Mouse (Mus musculus): ENCODE data around the gene Acin1. TPM values are rescaled to one million over a fixed set of nuclear protein-coding genes. Genes with fewer than 3 reads are reported as not detected.
A peak's percentile ranks its signal among the peaks of the same experiment; 100 is the strongest.
"Not testable (repeated sequence)": the region's sequence is repeated elsewhere in the genome, so short reads cannot be mapped to it uniquely, and the experiment has no call there.

Acin1 gene
- polyA plus RNA-seq, 1 experiment from 2014 or later, result 113 TPM

DNA sequence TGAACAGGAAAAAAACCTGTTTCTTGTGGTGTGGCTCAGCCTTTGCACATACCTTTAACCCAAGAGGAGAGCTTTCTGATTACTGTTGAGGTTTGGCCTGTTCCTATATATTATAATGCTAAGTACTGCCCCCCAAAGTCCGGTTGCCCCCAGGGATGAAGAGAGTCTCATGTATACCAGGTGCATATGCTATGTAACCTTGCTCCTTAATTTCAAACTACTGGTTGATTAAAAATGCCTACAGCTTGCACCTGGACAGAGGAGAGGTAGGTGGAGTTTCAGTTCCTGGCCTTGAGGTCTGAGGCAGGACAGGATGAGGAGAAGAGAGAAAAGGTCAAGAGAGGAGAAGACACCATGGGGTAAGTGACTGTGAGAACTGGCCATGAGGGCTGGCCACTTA is 65.6 kb downstream of the Acin1 start, which contains the start of gene Psmb11:
Psmb11 (plus strand) TSS at position 301 of the 400 bp plus-strand sequence.
- Histone ChIP-seq H3K4me3 (replicated peaks) (no peak within 1 kb of the TSS), H3K27ac (replicated peaks) (no peak within 1 kb of the TSS), H3K4me1 (peaks cover 11% of the 10 kb centered on the region), H3K9me3 (replicated peaks) (no peaks in the 10 kb centered on the region), H3K4me2 (no peak within 1 kb of the TSS), H3K27me3 (replicated peaks) (no peaks in the 10 kb centered on the region), H3K36me3 (peaks cover 4% of the 10 kb centered on the region; the same call in 1 of the 2 replicates), H3K9ac (replicated peaks) (no peak within 1 kb of the TSS)
- no peak for ATAC-seq (ENCODE audit: low FRiP score)
- WGBS, result 87% methylated on average over 1 of the region's 1 CpGs

DNA sequence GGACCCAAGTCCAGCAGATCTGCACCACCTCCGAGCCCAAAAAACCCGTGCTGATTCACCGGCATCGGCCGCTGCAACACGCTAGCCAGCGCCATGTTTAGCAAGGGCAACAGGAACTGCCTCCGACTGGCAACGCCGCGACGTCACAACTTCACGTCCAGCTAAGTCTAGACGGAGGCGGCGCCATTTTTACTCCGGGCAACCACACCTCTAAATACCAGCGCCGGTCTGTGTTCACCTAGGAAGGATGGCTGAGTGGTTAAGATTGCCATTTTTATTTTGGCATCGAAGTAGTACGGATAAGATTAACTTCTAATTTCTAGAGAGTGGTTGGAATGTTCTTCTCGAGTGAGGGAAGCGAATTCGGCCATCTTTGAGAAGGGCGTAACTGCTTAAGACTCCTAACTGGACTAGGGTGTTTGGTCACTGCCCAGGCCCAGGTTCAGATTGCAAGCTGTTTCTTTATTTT is 68.8 kb downstream of the Acin1 start, which contains the start of gene Psmb5:
Psmb5 (minus strand) TSS at position 126 of the 469 bp plus-strand sequence.
- under 1% methylated on average over 25 of the region's 25 CpGs for WGBS
- Histone ChIP-seq H3K27ac (replicated peaks) (peak within 1 kb of the TSS; percentile 85), H3K36me3 (peaks cover 24% of the 10 kb centered on the region), H3K9me3 (replicated peaks) (no peaks in the 10 kb centered on the region), H3K27me3 (replicated peaks) (no peaks in the 10 kb centered on the region), H3K4me2 (peak within 1 kb of the TSS; percentile 73), H3K4me3 (replicated peaks) (peak within 1 kb of the TSS; percentile 81), H3K4me1 (peaks cover 26% of the 10 kb centered on the region), H3K9ac (replicated peaks) (peak within 1 kb of the TSS; percentile 80)
- ATAC-seq (ENCODE audit: low FRiP score), result peak; percentile 92

- Histone ChIP-seq H3K9me3 (replicated peaks) (no peaks in the 10 kb centered on the region), H3K4me1 (peaks cover 26% of the 10 kb centered on the region), H3K27me3 (replicated peaks) (no peaks in the 10 kb centered on the region), H3K36me3 (peaks cover 29% of the 10 kb centered on the region), H3K9ac (replicated peaks) (peak overlapping the region; percentile 80), H3K4me2 (peak overlapping the region; percentile 73), H3K27ac (replicated peaks) (peak overlapping the region; percentile 85), H3K4me3 (replicated peaks) (peak overlapping the region; percentile 81)
- peak; percentile 72 for ATAC-seq (ENCODE audit: low FRiP score)
- 2% methylated on average over 37 of the region's 38 CpGs for WGBS
Observed at GRCm38 (mm10) chr14:54617152-54617896, 69.4 kb downstream of the Acin1 start.

- 90% methylated on average over 16 of the region's 16 CpGs for WGBS
- no peak overlapping the region for H3K27ac ChIP-seq (replicated peaks)
- H3K9me3 ChIP-seq (replicated peaks), result no peaks in the 10 kb centered on the region
- H3K9ac ChIP-seq (replicated peaks), result no peak overlapping the region
- peaks cover 26% of the 10 kb centered on the region for H3K4me1 ChIP-seq
- peak overlapping the region; percentile 73 for H3K4me2 ChIP-seq
- H3K27me3 ChIP-seq (replicated peaks), result no peaks in the 10 kb centered on the region
- H3K4me3 ChIP-seq (replicated peaks), result peak overlapping the region; percentile 81; the same call in 1 of the 2 replicates
- H3K36me3 ChIP-seq, result peaks cover 32% of the 10 kb centered on the region
- no peak for ATAC-seq (ENCODE audit: low FRiP score)
Observed at GRCm38 (mm10) chr14:54616226-54616825, 70.4 kb downstream of the Acin1 start.

- not testable (repeated sequence) for H3K9ac ChIP-seq (replicated peaks); H3K27me3 ChIP-seq (replicated peaks); H3K4me2 ChIP-seq; H3K27ac ChIP-seq (replicated peaks); H3K9me3 ChIP-seq (replicated peaks); H3K4me3 ChIP-seq (replicated peaks); ATAC-seq (ENCODE audit: low FRiP score)
- Histone ChIP-seq H3K36me3 (peaks cover 36% of the 10 kb centered on the region), H3K4me1 (peaks cover 26% of the 10 kb centered on the region)
- WGBS, result 94% methylated on average over 16 of the region's 16 CpGs
Observed at GRCm38 (mm10) chr14:54614130-54614529, 72.6 kb downstream of the Acin1 start.

- Histone ChIP-seq H3K4me1 (peaks cover 14% of the 10 kb centered on the region), H3K9ac (replicated peaks) (no peak overlapping the region), H3K4me3 (replicated peaks) (no peak overlapping the region), H3K36me3 (peaks cover 27% of the 10 kb centered on the region), H3K9me3 (replicated peaks) (no peaks in the 10 kb centered on the region), H3K27ac (replicated peaks) (no peak overlapping the region), H3K27me3 (replicated peaks) (no peaks in the 10 kb centered on the region), H3K4me2 (no peak overlapping the region)
- WGBS, result 89% methylated on average over 6 of the region's 6 CpGs
- no peak for ATAC-seq (ENCODE audit: low FRiP score)
Observed at GRCm38 (mm10) chr14:54610648-54611047, 76.1 kb downstream of the Acin1 start.

- no peak for ATAC-seq (ENCODE audit: low FRiP score)
- no peaks in the 10 kb centered on the region for H3K27me3 ChIP-seq (replicated peaks)
- 82% methylated on average over 4 of the region's 4 CpGs for WGBS
- H3K9me3 ChIP-seq (replicated peaks), result no peaks in the 10 kb centered on the region
- H3K4me3 ChIP-seq (replicated peaks), result no peak overlapping the region
- no peak overlapping the region for H3K27ac ChIP-seq (replicated peaks)
- peaks cover 21% of the 10 kb centered on the region for H3K36me3 ChIP-seq
- no peak overlapping the region for H3K9ac ChIP-seq (replicated peaks)
- H3K4me1 ChIP-seq, result peaks cover 7% of the 10 kb centered on the region; the same call in 1 of the 2 replicates
- no peak overlapping the region for H3K4me2 ChIP-seq
Observed at GRCm38 (mm10) chr14:54609962-54610361, 76.8 kb downstream of the Acin1 start.

GRCm38 (mm10) chr14:54609245-54609644 is 77.5 kb downstream of the Acin1 start:
- 68% methylated on average over 4 of the region's 4 CpGs for WGBS
- no peaks in the 10 kb centered on the region for H3K9me3 ChIP-seq (replicated peaks)
- H3K36me3 ChIP-seq, result peaks cover 18% of the 10 kb centered on the region
- peaks cover 10% of the 10 kb centered on the region; the same call in 1 of the 2 replicates for H3K4me1 ChIP-seq
- H3K4me2 ChIP-seq, result no peak overlapping the region
- H3K9ac ChIP-seq (replicated peaks), result no peak overlapping the region
- ATAC-seq (ENCODE audit: low FRiP score), result no peak
- no peak overlapping the region for H3K4me3 ChIP-seq (replicated peaks)
- no peak overlapping the region for H3K27ac ChIP-seq (replicated peaks)
- no peaks in the 10 kb centered on the region for H3K27me3 ChIP-seq (replicated peaks)

GRCm38 (mm10) chr14:54607226-54607625 is 79.5 kb downstream of the Acin1 start:
- no peak overlapping the region for H3K27ac ChIP-seq (replicated peaks)

GRCm38 (mm10) chr14:54605752-54606321 is 80.9 kb downstream of the Acin1 start, which contains the start of gene 4931414P19Rik:
Gene 4931414P19Rik, minus strand, starts transcription at chr14:54605993.
- peak within 1 kb of the TSS; percentile 58 for H3K4me2 ChIP-seq
- under 1% methylated on average over 13 of the region's 39 CpGs for WGBS
- H3K36me3 ChIP-seq, result peaks cover 1% of the 10 kb centered on the region; the same call in 1 of the 2 replicates
- H3K9me3 ChIP-seq (replicated peaks), result no peaks in the 10 kb centered on the region
- H3K27ac ChIP-seq (replicated peaks), result peak within 1 kb of the TSS; percentile 63
- peak; percentile 22 for ATAC-seq (ENCODE audit: low FRiP score)
- H3K4me1 ChIP-seq, result peaks cover 26% of the 10 kb centered on the region
- H3K4me3 ChIP-seq (replicated peaks), result peak within 1 kb of the TSS; percentile 41
- no peaks in the 10 kb centered on the region for H3K27me3 ChIP-seq (replicated peaks)
- H3K9ac ChIP-seq (replicated peaks), result 0 out of 2 replicates have a peak within 1 kb of the TSS, but pooled peaks have one; percentile 30

More at GRCm38 (mm10) chr14:54607226-54607625, 79.5 kb downstream of the Acin1 start:
- H3K9ac ChIP-seq (replicated peaks), result no peak overlapping the region
- no peak overlapping the region for H3K4me3 ChIP-seq (replicated peaks)
- H3K9me3 ChIP-seq (replicated peaks), result no peaks in the 10 kb centered on the region
- peaks cover 24% of the 10 kb centered on the region for H3K4me1 ChIP-seq
- no peak overlapping the region for H3K4me2 ChIP-seq
- WGBS, result 39% methylated on average over 8 of the region's 8 CpGs
- ATAC-seq (ENCODE audit: low FRiP score), result no peak
- H3K36me3 ChIP-seq, result peaks cover 7% of the 10 kb centered on the region; the same call in 1 of the 2 replicates
- H3K27me3 ChIP-seq (replicated peaks), result no peaks in the 10 kb centered on the region

DNA sequence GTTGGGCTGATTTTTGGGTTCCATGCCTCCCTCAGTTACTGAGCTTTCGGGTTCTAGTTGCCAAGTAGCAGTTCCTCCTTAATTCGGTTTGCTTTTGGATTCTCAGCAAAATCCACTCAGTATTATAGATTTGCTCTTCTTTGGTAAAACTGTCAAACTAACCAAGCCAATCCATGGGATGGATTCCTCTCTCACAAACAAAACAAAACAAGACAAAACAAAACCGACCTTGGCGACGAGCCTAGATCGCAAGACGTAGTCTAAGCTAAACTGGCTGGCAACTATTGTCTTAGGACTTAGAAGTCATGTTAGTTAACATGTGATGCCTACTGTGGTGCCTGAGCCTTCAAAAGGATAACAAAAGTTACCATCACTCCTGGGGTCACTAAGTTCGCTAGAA is 83.0 kb downstream of the Acin1 start:
- H3K4me3 ChIP-seq (replicated peaks), result peak overlapping the region; percentile 66
- H3K36me3 ChIP-seq, result no peaks in the 10 kb centered on the region
- 85% methylated on average over 8 of the region's 8 CpGs for WGBS
- no peak for ATAC-seq (ENCODE audit: low FRiP score)
- no peaks in the 10 kb centered on the region for H3K27me3 ChIP-seq (replicated peaks)
- H3K4me2 ChIP-seq, result peak overlapping the region; percentile 63
- no peaks in the 10 kb centered on the region for H3K9me3 ChIP-seq (replicated peaks)
- H3K27ac ChIP-seq (replicated peaks), result peak overlapping the region; percentile 98
- H3K9ac ChIP-seq (replicated peaks), result no peak overlapping the region
- H3K4me1 ChIP-seq, result peaks cover 26% of the 10 kb centered on the region
